Mouse (Mus musculus) heart, embryonic 16.5 days (tissue): ENCODE results near the gene Ppif. TPM values are rescaled to one million over a fixed set of nuclear protein-coding genes. Genes with fewer than 3 reads are reported as not detected.

Source experiments
- ATAC-seq: fragments of 200-750 bp; cut with Nextera tagmentation; replicated peaks from 2 replicates; pipeline ENCODE4 v1.8.0; 2017; ENCODE audit warnings: moderate number of reproducible peaks; ENCODE audit not compliant: insufficient read depth, low FRiP score; ENCODE audit errors: extremely low read depth
- H3K27ac ChIP-seq: fragments of 300-500 bp; sonication (generic); 2 replicates; pipeline ENCODE4 v1.5.1; 2014; ENCODE audit warnings: mild to moderate bottlenecking, low read length, control low read depth, moderate library complexity
- H3K27me3 ChIP-seq: fragments of 300-500 bp; sonication (generic); 2 replicates; pipeline ENCODE4 v1.6.1; 2014; ENCODE audit warnings: low read length, mixed read lengths; ENCODE audit not compliant: control insufficient read depth, insufficient read depth
- H3K36me3 ChIP-seq: fragments of 300-500 bp; sonication (generic); 2 replicates; pipeline ENCODE4 v1.6.1; 2014; ENCODE audit not compliant: control insufficient read depth, insufficient read depth
- H3K4me1 ChIP-seq: fragments of 300-500 bp; sonication (generic); 2 replicates; pipeline ENCODE4 v1.6.1; 2014; ENCODE audit warnings: low read length, mixed read lengths; ENCODE audit not compliant: control insufficient read depth, insufficient read depth
- H3K4me2 ChIP-seq: fragments of 300-500 bp; sonication (generic); 2 replicates; pipeline ENCODE4 v1.6.1; 2014; ENCODE audit warnings: low read depth, mild to moderate bottlenecking, control low read depth, low read length
- H3K4me3 ChIP-seq: fragments of 300-500 bp; sonication (generic); 2 replicates; pipeline ENCODE4 v1.5.1; 2014; ENCODE audit warnings: mild to moderate bottlenecking, control low read depth, low read length
- H3K9ac ChIP-seq: fragments of 300-500 bp; sonication (generic); 2 replicates; pipeline ENCODE4 v1.6.1; 2014; ENCODE audit warnings: low read length, control low read depth
- H3K9me3 ChIP-seq: fragments of 300-500 bp; sonication (generic); replicated peaks from 2 replicates; pipeline ENCODE4 v1.6.1; 2016; ENCODE audit warnings: low read length; ENCODE audit not compliant: control insufficient read depth
- WGBS: fragments of 180-500 bp; shearing (Covaris S2); extraction: QIAGEN DNeasy Blood & Tissue Kit; methylation state at CpG from one replicate; pipeline ENCODE4 v1.1.7; 2014; 5-methylcytosine and 5-hydroxymethylcytosine counted together
- polyA plus RNA-seq: library from polyadenylated mRNA; unstranded; fragments of >200 nt; fragmentation: Nextera tagmentation; extraction: Ambion mirVana; gene quantifications from 2 replicates; pipeline ENCODE4 v1.2.1, GENCODE M21; 2015

Gene Ppif
- polyA plus RNA-seq, 1 experiment from 2014 or later = 121 TPM

DNA sequence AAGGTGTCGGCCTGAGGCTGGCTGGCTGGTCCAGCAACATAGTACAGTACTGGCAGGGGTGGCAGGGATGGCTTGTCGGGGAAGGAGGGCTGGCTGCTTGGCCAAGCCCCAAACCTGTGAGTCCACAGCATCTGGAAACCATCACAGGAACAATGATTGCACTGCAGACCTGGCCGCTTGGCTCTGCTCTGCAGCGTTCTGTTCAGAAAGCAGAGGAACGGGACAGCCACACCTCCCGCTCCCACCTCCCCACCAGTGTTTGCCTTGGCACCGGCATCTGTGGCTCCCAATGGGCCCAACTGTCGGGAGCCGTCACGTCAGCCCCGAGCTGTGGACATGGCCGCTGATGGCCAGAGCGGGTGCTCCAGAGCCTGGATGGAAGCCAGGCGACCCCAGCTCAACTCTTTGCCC lies 44.6 kb downstream of the Ppif start:
- peaks cover 68% of the 10 kb centered on the region for H3K4me1 ChIP-seq
- 20% methylated on average over 14 of the region's 14 CpGs for WGBS
- no peaks in the 10 kb centered on the region for H3K27me3 ChIP-seq
- H3K36me3 ChIP-seq = peaks cover 8% of the 10 kb centered on the region; the same call in 1 of the 2 replicates
- H3K4me2 ChIP-seq = 0 out of 2 replicates have a peak overlapping the region, but pooled peaks have one; percentile 6
- H3K9ac ChIP-seq = peak overlapping the region; percentile 37
- peak; percentile 71 for ATAC-seq
- peak overlapping the region; percentile 74 for H3K27ac ChIP-seq
- H3K4me3 ChIP-seq = no peak overlapping the region
- H3K9me3 ChIP-seq = no peaks in the 10 kb centered on the region

GRCm38 (mm10) chr14:25739957-25740565 lies 46.1 kb downstream of the Ppif start:
- 74% methylated on average over 4 of the region's 4 CpGs for WGBS
- Histone ChIP-seq H3K27me3 (no peaks in the 10 kb centered on the region), H3K4me2 (no peak overlapping the region), H3K27ac (no peak overlapping the region), H3K36me3 (peaks cover 8% of the 10 kb centered on the region; the same call in 1 of the 2 replicates), H3K4me1 (peaks cover 60% of the 10 kb centered on the region), H3K9ac (no peak overlapping the region), H3K9me3 (no peaks in the 10 kb centered on the region), H3K4me3 (no peak overlapping the region)
- ATAC-seq = no peak

DNA sequence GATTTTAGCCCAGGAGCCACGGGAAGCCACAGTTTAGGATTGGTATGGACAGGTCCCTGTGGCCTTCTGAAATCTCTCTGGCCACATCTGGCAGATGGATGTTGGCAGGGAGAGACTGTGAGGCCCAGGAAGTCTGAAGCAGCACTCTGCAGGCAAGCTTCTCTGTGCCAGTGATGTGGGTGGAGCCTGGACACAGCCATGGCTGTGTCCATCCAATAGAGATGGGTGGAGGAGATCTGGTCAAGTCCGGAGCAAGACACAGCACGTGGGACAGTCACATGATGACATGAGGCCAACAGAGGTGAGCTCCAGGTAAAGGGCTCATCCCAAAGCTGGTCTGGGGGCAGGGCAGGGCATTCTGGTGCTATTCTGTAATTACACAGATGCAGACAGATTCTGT lies 47.3 kb downstream of the Ppif start:
- Histone ChIP-seq H3K9me3 (no peaks in the 10 kb centered on the region), H3K36me3 (peaks cover 8% of the 10 kb centered on the region; the same call in 1 of the 2 replicates), H3K27me3 (no peaks in the 10 kb centered on the region), H3K4me1 (peaks cover 60% of the 10 kb centered on the region), H3K4me3 (no peak overlapping the region), H3K27ac (no peak overlapping the region), H3K9ac (no peak overlapping the region), H3K4me2 (no peak overlapping the region)
- 74% methylated on average over 3 of the region's 3 CpGs for WGBS
- no peak for ATAC-seq

DNA sequence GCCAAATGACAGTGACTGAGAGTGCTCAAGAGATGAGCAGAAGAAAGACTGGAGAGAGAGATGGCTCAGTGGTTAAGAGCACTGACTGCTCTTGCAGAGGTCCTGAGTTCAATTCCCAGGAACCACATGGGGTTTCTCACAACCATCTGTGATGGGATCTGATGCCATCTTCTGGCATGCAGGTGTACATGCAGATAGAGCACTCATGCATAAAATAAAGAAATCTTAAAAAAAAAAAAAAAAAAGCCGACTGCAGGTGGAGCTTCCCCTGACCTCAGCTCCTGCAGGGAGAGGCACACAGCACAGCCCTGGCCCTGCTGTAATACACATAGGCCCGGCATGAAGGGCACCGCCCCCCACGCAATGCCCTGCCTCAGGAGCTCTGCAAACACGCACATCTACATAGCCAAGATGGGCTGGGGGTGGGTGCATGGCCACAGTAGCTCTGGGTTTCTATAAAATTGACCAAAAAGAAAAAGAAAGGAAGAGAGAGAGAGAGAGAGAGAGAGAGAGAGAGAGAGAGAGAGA lies 48.0 kb downstream of the Ppif start:
- H3K4me3 ChIP-seq = no peak overlapping the region
- peaks cover 8% of the 10 kb centered on the region; the same call in 1 of the 2 replicates for H3K36me3 ChIP-seq
- no peaks in the 10 kb centered on the region for H3K9me3 ChIP-seq
- H3K9ac ChIP-seq = no peak overlapping the region
- 74% methylated on average over 5 of the region's 5 CpGs for WGBS
- H3K4me2 ChIP-seq = no peak overlapping the region
- no peak overlapping the region for H3K27ac ChIP-seq
- peaks cover 60% of the 10 kb centered on the region for H3K4me1 ChIP-seq
- ATAC-seq = no peak
- H3K27me3 ChIP-seq = no peaks in the 10 kb centered on the region

DNA sequence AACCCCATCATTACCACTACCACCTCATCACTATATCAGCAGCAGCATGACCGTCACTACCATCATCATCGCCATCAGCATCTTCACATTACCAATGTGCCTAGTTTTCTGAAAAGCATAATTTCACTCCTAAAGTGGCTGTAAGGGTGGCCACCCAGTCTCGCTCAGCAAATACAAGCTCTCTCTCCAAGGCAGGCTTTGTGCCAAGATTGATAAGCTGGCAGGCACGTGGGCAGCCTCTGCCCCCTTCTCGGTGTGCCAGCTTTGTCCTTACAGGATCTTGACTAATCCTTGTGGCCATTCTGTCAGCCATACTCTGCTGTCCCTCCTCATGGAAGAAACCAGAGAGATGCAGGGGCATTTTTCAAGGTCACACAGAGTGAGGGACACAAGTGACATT lies 49.0 kb downstream of the Ppif start:
- no peaks in the 10 kb centered on the region for H3K27me3 ChIP-seq
- WGBS = 62% methylated on average over 5 of the region's 5 CpGs
- no peak overlapping the region for H3K4me2 ChIP-seq
- H3K9me3 ChIP-seq = no peaks in the 10 kb centered on the region
- peak overlapping the region; percentile 40 for H3K27ac ChIP-seq
- peaks cover 59% of the 10 kb centered on the region for H3K4me1 ChIP-seq
- no peak overlapping the region for H3K9ac ChIP-seq
- peaks cover 3% of the 10 kb centered on the region; the same call in 1 of the 2 replicates for H3K36me3 ChIP-seq
- no peak for ATAC-seq
- H3K4me3 ChIP-seq = no peak overlapping the region

- Histone ChIP-seq H3K27me3 (no peaks in the 10 kb centered on the region), H3K9ac (peak overlapping the region; percentile 44), H3K36me3 (peaks cover 3% of the 10 kb centered on the region; the same call in 1 of the 2 replicates), H3K27ac (peak overlapping the region; percentile 57), H3K9me3 (no peaks in the 10 kb centered on the region), H3K4me1 (peaks cover 63% of the 10 kb centered on the region), H3K4me3 (no peak overlapping the region), H3K4me2 (no peak overlapping the region)
- 41% methylated on average over 11 of the region's 11 CpGs for WGBS
- no peak; the same call in 1 of the 2 replicates for ATAC-seq
These were observed 51.6 kb downstream of the Ppif start for GRCm38 (mm10) chr14:25745365-25746184.

- H3K4me2 ChIP-seq = no peak overlapping the region
- ATAC-seq = no peak
- H3K9ac ChIP-seq = no peak overlapping the region
- peaks cover under 1% of the 10 kb centered on the region; the same call in 1 of the 2 replicates for H3K36me3 ChIP-seq
- H3K9me3 ChIP-seq = no peaks in the 10 kb centered on the region
- no peaks in the 10 kb centered on the region for H3K27me3 ChIP-seq
- H3K4me3 ChIP-seq = no peak overlapping the region
- 87% methylated on average over 6 of the region's 6 CpGs for WGBS
- H3K27ac ChIP-seq = peak overlapping the region; percentile 57
- H3K4me1 ChIP-seq = peaks cover 64% of the 10 kb centered on the region
These were observed 52.4 kb downstream of the Ppif start for GRCm38 (mm10) chr14:25746371-25746770.

GRCm38 (mm10) chr14:25746971-25747945 lies 53.3 kb downstream of the Ppif start:
- WGBS = 62% methylated on average over 21 of the region's 21 CpGs
- no peak overlapping the region for H3K4me2 ChIP-seq
- H3K36me3 ChIP-seq = peaks cover 5% of the 10 kb centered on the region
- H3K27me3 ChIP-seq = no peaks in the 10 kb centered on the region
- peak overlapping the region; percentile 18; the same call in 1 of the 2 replicates for H3K27ac ChIP-seq
- no peak overlapping the region for H3K4me3 ChIP-seq
- H3K9me3 ChIP-seq = no peaks in the 10 kb centered on the region
- ATAC-seq = 0 out of 2 replicates have a peak, but pooled peaks have one; percentile 10
- peaks cover 64% of the 10 kb centered on the region for H3K4me1 ChIP-seq
- 0 out of 2 replicates have a peak overlapping the region, but pooled peaks have one; percentile 20 for H3K9ac ChIP-seq
